Mouse (Mus musculus): Measurements from ENCODE around the gene Ngb.

Ngb gene

DNA sequence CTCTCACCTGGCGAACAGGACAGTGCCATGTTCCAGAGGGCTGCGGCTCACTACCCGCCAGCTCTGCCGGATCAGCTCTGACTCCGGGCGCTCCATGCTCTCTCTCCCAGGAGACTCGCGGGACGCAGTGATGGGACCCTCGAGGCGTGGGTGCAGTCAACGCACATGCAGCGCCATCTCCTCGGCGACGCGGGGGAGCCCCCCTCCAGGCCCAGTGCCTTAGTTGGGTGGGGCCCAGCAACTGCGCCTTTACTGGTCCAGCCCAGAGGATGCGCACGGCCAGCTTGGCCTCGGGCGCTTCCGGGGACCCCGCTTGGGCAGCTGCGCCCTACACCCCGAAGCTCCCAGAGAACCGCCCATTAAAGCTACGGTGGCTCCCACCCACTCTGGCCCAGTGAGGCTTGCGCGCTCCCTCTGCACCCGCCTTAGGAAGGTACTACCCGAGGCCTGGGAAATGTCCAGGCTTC lies at the start of gene Ngb:
Ngb (minus strand) TSS at position 375 of the 467 bp plus-strand sequence.
- no peak for DNase-seq (ENCODE audit: low read depth)

- DNase-seq (ENCODE audit: low read depth), result no peak
Measured at GRCm38 (mm10) chr12:87149471-87149870, 47.1 kb upstream of the Ngb start.

DNA sequence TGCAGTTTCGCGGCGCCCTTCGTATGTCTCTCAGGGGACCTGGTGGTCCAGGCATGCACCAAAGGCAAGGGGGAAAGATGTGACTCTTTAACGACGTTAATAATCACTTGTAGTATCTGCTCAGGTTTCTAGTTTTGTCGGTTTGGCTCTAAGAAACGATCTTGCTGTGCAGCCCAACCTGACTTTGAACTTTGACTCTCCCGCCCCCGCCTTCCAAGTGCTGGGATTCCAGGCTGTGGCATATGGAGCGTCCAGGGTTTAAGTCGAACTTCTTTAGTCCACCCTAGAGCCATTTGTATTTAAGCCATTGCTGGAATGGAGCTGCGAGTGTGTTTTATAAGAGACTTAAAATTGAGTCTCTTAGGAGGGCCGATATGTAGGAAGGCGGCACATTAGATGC lies 45.8 kb upstream of the Ngb start:
- DNase-seq (ENCODE audit: low read depth), result no peak

DNA sequence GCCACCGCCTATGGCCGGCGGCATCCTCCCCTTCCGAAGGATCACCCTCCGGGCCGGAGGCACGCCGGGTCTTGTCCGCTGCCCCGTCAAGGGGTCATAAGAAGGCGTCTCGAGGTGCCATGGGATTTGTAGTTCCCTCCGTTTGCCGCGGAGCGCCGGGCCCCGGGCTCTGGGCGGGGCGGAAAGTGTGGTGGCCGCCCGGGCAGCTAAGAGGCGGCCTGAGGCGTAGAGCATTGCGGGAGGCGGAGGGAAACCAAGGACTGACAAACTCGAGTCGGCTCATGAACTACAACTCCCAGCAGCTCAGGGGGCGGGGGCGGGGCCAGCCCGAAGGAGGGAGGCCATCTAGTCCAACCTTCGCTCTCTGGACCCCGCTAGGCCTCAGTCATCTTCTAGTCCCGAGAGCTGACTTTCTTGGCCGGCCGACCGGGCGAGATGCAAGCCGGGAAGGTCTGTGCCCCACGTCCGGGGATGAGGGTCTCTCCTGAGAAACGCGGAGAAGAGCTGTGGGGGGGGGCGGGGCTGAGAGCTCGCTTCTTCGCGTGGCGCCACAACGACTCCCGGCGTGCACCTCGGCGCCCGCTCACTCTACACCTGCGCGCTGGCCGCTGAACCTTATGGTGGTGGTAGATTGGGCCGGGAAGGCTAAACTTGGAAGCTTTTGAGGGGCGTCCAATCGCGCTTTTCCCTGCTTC lies 45.2 kb upstream of the Ngb start, which contains the start of gene Pomt2:
Pomt2 (minus strand) TSS at position 574 of the 695 bp plus-strand sequence.
- DNase-seq (ENCODE audit: low read depth), result peak; percentile 95

DNA sequence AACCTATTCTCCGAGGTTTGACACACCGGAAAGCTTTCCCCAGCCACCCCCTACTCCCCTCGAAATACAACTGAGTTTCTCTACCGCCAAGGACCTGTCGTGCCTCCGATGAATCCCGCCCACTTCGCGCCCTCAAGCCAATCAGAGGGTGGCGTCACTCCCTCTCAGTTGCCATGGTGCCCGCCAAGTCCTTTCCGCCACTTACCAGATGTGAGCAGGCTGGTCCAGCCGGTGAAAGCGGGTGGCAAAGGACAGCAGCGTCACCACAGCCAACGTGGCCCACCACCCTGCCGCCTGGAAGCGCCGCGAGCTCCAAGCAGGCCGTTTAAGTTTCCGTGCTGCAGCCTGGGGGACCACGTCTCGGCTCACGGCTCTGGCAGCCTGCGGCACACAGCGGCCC lies 44.6 kb upstream of the Ngb start, which contains the start of gene Gstz1:
Gstz1 (plus strand) TSS at position 200 of the 400 bp plus-strand sequence.
- peak; percentile 89 for DNase-seq (ENCODE audit: low read depth)

DNA sequence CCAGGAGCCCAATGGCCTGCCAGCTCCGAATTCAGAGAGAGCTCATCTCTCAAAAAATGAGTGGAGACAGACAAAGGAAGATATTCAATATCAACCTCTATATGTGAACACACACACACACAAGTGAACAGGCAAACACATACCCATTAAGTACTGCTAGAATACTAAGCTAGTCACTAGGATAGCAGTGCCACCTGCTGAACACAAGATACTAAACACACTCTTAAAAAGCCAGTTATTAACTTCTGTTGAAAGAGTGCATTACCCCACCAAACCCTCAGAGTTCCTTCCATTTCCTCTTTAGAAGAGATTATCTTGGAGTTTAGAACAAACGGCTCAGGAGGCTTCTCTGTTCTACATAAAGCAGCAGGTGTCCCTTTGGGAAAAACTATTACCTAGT lies 39.8 kb upstream of the Ngb start:
- no peak for DNase-seq (ENCODE audit: low read depth)

GRCm38 (mm10) chr12:87138768-87139167 lies 36.4 kb upstream of the Ngb start:
- DNase-seq (ENCODE audit: low read depth), result no peak

DNA sequence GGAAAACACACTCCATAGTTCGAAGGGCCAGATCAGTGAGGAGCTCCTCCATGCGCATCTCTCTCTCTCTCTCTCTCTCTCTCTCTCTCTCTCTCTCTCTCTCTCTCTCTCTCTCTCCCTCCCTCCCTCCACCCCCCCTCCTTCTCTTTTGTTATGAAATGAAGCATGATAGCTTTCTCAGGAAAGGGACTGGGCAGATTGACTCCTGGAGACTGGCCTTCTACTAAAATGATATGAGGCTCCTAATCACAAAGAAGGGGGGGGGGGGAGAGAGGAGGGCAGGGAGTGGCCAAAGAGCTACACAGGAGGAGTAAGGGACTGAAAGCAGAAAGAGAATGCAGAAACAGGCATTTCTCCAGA lies 36.0 kb upstream of the Ngb start:
- no peak for DNase-seq (ENCODE audit: low read depth)

DNA sequence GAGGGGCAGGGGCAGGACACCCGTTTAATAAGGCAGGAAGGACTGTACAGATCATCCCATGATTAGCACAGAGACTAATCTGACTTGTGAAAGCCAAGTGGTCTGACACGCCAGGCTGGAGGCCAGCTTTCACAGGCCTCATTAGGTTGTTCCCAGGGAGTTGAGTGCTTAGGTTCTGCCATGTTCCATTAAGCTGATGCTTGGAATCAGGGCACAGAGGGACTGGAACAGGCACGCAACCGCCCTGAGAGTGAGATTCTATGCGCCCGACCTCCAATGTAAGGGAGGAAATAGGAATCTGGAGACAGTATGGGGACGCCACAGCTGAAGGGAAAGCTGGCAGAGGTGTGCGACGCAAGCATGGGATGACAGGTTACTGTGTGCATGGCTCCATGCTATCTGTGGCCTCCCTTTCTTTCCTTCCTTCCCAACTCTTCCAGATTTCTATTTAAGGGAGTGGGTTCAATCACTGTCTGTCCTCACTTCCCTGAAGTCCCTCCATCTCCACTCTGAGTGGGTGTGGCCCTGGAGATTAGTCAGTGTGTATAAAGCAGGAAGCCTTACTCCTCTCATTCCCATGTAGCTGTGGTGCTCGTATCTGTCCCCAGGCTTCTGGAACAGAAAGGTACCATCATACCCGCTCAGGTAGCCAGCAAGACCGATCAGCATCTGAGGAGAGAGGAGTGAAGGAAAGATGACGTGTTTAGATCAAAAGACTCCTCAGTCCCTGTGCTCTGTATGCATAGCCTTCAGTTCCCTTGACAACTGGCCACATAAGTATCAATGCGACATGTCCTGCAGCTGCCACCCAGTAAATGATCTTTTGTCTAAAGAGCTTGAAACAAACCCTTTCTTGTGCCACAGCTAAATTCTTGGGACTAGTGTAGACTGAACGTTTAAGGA lies 35.4 kb upstream of the Ngb start:
- no peak for DNase-seq (ENCODE audit: low read depth)

DNA sequence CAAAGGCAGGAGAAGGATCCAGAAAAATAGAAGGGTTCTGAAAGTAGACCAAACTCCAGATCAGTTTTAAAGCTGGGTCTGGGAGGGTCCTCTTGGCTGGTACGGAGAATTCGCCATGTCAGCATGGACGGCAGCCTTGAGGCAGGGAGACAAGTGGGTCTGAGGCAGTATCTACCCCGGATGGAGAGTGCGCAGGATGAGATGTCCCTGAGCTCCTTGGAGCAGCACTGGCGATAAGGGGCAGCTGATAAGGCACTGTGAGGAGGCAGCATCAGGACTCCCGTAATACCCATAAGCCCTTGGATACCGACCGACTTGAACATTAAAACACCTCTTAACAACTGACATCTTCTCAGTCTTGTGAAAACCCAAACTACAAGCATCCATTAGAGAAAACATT lies 30.4 kb upstream of the Ngb start:
- DNase-seq (ENCODE audit: low read depth), result no peak

DNA sequence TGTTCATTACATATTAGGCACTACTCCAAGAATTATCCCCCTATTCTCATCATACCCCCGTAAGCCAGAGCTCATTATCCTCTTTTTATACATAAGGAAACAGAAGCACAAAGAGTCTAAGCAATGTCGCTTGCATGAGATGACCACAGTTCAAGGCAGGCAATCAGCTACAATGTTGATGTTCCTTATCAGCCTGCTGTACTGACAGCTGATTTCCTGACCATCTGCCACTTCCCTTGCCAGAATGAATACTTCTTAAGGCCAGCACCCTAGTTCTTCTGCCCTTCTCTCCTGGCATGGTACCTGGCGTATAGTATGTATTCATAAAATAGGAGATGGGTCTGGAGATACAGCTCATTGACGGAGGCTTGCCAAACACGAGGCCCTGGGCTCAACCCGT lies 29.9 kb upstream of the Ngb start:
- DNase-seq (ENCODE audit: low read depth), result no peak

DNA sequence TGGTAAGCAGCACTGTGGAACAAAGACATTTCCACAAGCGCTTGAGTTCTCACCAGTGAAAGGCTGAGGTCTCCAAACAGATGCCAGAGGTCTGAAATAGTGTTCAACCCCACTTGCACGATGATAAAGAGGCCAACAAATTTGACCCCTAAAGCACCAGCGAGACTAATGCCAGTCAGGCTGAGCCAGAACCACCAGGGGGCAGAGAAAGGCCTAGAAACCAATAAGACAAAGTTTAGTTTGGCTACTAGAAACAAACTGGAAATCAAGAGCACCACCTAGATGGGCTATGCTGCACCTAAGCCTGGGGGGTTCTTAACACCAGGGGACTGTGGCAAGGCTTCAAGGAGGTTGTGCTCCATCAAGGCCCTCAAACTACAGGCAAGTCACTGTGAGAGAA lies 29.3 kb upstream of the Ngb start:
- peak; percentile 30 for DNase-seq (ENCODE audit: low read depth)

- no peak for DNase-seq (ENCODE audit: low read depth)
Measured at GRCm38 (mm10) chr12:87131181-87131580, 28.8 kb upstream of the Ngb start.

- peak; percentile 10 for DNase-seq (ENCODE audit: low read depth)
Measured at GRCm38 (mm10) chr12:87130224-87130623, 27.9 kb upstream of the Ngb start.

DNA sequence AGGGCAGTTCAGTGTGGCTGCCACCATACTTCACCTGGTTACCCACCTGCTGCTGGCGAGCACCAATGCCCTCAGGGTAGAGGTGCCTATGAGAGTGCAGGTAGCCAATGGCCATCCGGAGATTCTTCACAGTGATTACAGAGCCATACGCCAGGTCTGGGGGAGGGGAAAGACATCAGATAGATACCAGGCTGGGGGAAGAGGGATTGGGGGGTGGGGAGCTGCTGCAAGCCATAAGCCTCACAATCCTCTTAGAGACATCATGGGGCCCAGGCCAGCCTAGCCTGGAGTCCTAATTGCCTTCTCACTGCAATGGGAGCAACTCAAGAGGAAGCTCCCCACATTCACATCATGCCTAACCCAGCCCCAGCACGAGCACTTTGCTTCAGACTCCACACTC lies 24.9 kb upstream of the Ngb start:
- no peak for DNase-seq (ENCODE audit: low read depth)

DNA sequence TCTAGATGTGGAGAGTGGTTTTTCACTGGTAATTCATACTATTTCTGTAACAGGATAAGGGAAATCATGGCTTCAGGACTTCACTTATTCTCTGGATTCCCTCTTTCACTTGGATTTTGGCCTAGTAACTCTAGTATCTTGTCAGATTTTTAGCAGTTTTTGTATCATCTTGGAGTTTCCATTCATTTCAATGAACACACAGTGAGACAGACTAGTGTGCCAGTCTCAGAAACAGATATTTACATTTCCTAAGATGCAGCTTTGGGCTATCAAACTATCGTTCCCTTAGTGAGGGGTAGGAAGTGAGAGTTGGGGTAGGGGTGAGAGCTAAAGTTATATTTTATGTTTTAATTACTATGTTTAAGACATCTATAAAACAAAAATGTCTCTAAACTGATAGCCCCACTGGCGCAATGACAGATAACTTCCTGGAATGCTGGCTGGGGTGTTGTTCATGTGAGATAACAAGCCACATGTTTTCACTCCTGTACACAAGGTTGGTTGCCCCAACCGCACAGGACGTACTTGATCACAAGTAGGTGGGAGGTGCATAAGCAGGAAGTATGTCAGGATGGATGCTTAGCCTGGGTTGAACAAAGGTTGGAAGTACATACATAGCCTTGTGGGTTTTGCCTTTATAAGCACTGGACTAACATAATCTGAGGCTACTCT lies 19.7 kb upstream of the Ngb start:
- no peak for DNase-seq (ENCODE audit: low read depth)

GRCm38 (mm10) chr12:87107357-87107977 lies 5.1 kb upstream of the Ngb start:
- no peak for DNase-seq (ENCODE audit: low read depth)

DNA sequence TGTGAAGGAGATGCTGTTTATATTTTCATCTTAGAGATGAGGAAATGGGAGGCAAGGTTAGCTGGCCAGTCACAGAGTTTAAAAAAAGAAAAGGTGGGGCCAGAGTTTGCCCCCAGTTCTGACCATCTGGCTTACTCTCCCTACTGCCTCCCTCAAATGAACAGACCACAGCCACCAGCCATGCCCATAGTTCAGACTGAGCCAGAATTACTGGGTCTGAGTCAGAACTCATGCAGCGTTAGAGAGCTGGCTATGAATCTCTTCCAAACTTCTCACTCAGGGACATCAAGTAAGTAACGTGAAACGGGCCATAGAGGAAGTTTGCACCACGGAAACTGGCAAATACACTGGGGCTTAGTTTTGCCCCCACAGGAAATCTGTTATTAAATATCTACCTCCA lies 2.5 kb upstream of the Ngb start:
- DNase-seq (ENCODE audit: low read depth), result no peak

- no peak for DNase-seq (ENCODE audit: low read depth)
Measured at GRCm38 (mm10) chr12:87103471-87103870, 1.1 kb upstream of the Ngb start.

DNA sequence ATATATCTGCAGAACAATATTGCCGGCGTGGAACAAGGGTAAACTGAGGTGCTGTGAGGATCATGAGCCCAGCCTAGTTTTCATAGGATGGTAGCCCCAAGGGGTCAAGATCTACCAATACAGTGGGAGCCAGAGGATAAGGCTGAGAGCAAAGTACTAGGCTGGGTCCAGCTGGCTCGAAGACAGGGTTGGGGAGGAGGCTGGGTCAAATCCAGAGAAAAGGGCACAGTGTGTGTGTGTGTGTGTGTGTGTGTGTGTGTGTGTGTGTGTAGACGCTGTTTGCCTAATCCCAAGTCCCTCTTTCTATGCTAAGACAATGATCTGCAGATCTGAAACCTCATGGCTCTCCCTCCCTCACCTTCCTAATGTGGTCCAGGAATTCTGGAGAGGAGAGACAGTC lies 2.0 kb downstream of the Ngb start:
- DNase-seq (ENCODE audit: low read depth), result no peak

DNA sequence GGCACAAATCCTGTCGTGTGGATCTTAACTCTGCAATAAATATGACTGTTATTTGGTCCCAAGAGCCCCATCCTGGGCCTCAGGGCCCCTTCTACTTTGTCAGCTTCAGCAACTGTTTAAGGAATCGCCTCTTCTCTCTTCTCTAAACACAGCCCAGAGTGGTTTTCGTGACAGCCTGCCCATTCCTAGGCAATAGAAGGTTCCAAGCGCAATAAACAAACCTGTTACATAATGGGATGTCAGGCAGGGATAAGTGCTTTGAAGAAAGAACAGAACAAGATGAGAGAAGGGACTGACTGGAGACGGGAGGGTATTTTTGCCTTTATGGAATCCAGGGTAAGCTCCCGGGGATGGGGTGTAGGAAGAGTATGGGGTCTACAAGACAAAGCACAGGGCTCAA lies 8.7 kb downstream of the Ngb start:
- DNase-seq (ENCODE audit: low read depth), result no peak

DNA sequence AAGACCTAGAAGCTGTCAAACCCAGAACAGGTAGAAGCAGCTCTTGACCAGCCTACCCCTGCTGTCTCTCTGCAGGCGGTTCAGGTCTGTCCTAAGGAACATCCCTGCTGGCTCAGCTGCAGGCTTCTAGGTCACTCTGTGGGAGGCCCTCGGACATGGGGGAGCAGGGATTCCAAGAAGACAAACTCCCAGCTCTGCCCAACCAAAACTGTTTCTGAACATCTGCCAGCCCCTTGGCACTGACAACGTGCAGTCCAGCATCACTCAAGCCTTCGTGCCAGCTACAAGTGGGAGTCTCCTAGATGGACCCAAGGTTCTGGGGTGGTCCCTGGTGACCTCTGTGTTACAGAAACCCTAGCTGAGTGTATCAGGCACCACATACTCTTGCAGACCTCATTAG lies 9.1 kb downstream of the Ngb start:
- no peak for DNase-seq (ENCODE audit: low read depth)

All from naive thymus-derived CD4-positive, alpha-beta T cell, adult 2 months (primary cell).